Mouse (Mus musculus) gastrocnemius, postnatal 10 days (tissue): ENCODE results near the gene Rpl13a. TPM values are rescaled to one million over a fixed set of nuclear protein-coding genes. Genes with fewer than 3 reads are reported as not detected.
"Not testable (repeated sequence)": the region's sequence is repeated elsewhere in the genome, so short reads cannot be mapped to it uniquely, and the experiment has no call there.

Experiments
- DNase-seq: peaks from one replicate; pipeline ENCODE4 v3.0.0; 2021; ENCODE audit warnings: mixed read lengths
- total RNA-seq, 2 experiments: library from RNA; stranded (reverse); gene quantifications; 2 replicates each; pipeline ENCODE4 v1.2.3; 2021

Rpl13a gene
- total RNA-seq, 2 experiments from 2014 or later = 1,164 to 1,215 TPM

DNA sequence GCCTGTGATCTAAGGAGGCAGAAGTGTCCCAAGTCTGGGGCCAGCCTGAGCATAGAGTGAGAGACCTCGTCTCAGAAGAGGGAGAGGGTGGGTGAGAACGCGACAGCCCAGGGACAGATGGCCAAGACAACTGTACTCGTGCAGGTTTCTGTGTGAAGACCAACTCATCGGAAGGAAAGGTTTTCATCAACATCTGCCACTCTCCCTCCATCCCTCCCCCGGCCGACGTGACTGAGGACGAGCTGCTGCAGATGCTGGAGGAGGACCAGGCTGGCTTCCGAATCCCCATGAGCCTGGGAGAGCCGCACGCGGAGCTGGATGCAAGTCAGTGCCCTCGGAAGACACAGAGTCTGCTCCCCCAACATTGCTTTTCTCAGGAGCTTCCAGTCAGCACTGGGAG is 28.9 kb upstream of the Rpl13a start:
- no peak for DNase-seq

DNA sequence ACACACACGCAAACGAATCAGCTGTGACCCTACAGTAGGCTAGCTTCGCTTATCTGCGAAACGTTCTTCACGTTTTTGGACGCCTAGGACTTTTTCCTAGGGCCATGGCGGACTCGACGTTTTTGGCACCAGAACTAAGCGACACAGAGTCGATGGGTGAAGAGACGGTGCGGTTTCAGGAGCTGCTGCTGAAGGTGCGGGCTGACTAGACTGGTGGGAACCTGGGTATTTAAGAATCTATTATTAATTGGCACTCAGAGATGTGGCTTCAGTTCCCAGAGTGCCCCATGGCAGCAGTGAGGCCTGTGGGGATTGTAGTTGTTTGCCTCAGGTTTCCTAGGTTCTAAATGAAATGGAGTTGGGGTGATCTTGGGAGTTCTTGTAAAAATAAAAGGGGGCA is 27.6 kb upstream of the Rpl13a start:
- no peak for DNase-seq

- no peak for DNase-seq
Measured at GRCm38 (mm10) chr7:45155590-45155989, 27.0 kb upstream of the Rpl13a start.

DNA sequence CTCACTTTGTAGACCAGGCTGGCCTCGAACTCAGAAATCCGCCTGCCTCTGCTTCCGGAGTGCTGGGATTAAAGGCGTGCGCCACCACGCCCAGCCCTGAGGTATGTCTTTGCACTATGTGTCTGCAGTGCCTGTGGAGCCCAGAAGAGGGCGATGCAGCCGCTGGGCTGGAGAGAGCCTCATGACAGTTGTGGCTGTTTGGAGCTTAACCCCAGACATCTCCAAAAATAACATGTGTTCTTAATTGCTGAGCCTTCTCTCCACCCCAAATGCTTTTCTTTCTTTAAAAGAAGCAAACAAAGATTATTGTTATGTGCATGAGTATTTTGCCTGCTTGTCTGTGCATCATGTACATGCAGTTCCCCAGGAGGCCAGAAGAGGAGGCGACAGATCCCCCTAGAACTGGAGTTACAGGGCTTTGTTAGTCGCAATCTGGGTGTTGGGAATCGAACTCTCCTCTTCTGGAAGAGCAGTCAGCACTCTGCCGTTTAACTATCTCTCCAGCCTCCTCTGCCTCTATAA is 26.5 kb upstream of the Rpl13a start:
- peak; percentile 71 for DNase-seq

DNA sequence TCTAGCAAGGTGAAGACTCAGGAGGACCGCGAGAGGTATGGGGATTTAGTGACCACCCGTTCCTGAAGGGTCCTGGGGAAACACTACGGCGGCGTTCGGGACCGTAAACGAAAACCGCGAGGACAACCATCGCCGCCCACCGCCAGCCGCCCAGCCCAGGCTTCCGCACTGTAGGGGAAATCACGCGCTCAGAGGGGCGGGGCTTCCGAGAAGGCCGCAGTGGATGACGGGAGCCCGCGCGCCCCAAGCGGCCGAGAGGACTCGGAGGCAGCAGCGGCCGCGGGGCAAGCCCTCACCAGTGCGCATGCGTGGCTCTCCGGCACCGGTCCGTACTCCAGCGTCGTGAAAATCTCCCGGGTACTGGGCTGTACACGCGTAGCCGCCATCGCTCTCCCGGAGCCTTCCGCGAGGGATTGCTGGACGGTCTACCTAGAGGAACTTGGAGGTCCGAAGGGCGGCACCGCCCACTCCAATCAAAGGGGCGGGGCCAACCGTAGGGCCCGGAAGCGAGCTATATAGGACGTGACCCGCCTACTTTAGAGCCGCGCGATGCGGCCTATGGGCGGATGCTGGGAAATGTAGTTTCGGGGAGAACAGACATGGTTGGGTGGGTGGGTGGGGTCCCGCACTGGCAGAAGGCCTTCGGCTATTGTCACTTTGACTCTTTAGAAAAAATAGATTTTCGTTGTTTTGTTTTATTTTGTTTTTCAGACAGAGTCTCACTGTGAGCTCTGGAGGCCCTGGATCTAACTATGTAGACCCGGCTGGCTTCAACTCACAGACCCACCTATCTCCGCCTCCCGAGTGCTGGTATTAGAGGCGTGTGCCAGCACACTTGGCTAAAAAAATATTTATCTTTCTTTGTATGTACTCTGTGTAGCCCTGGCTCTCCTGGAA is 25.8 kb upstream of the Rpl13a start, which contains the start of the genes Pih1d1 and Aldh16a1:
Gene Pih1d1 (plus strand): TSS at position 208 of the 897 bp plus-strand sequence.
Gene Aldh16a1 (minus strand): TSS at position 489 of the 897 bp plus-strand sequence.
- peak; percentile 98 for DNase-seq

GRCm38 (mm10) chr7:45153586-45153985 is 25.0 kb upstream of the Rpl13a start:
- no peak for DNase-seq

DNA sequence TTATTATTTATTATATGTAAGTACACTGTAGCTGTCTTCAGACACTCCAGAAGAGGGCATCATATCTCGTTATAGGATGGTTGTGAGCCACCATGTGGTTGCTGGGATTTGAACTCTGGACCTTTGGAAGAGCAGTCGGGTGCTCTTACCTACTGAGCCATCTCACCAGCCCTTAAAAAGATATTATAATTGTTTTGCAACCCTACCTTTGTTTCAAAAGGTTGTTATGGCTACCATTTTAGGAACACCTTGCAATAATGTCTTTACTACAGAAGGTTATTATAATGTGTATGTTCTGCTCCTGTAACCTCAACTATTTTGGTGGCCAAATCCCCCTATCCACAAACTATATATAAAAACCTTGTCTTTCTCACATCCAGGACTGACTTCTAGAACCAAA is 24.5 kb upstream of the Rpl13a start:
- not testable (repeated sequence) for DNase-seq

- no peak for DNase-seq
Measured at GRCm38 (mm10) chr7:45151303-45151702, 22.7 kb upstream of the Rpl13a start.

DNA sequence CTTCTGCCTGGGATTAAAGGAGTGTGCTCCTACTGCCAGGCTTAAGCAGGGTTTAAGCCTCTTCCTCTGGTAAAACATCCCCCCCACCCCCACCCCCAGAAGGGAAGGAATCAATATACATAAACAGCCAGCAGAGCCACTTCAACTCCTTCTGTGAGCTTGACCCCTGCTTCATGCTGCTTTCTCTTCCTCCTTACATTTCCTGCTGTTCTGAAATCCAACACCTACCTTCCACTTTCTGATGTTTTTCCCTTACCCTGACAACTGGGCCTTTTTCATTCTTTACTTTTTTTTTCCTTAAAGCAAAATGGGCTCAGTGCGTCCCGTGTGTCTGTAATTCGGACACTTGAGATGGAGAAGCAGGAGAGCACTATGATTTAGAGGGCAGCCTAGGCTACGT is 21.8 kb upstream of the Rpl13a start:
- DNase-seq = no peak

DNA sequence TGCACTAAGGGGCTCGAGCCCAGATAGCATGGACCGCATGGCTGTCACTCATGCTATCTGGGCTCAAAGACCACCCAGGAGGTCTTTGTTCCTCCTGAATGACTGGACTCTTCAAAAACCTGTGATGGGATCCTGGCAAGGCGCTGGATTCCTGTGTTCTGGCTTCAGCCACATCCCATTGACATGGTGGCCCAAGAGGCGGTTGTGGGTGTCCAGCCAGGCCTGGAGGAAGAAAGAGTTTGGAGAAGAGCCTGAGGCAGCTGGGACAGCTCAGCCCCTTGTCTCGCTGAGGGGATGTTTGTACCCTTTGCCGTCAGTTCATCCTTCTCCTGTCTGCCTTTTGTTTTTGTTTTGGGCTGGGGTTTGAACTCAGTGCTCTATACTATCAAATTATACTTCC is 21.0 kb upstream of the Rpl13a start:
- DNase-seq = no peak

DNA sequence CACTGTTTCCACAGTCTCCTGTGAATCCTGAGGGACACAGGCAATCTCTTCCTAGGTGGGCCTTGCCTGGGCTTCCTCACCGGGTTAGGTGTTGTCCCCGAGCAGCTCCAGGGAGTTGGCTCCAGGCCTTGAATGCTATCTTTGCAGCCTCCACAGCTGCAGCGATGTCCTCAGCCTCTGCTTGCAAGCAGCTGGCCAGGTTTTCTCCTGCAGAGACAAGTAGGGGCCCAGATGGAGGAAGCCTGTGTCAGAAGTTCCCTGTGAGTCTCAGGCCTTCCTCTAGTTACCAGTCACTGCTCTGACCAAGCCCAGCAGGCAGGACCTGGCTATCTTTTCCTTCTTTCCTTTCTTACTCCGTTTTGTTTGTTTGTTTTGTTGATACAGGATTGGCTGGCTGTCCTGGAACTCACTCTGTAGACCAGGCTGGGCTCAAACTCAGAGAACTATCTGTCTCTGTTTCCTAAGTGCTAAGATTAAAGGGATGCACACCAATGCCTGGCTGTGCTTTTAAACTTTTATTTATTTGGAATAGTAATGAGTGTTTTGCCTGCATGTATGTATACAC is 20.1 kb upstream of the Rpl13a start:
- DNase-seq = no peak

GRCm38 (mm10) chr7:45147899-45148298 is 19.3 kb upstream of the Rpl13a start:
- no peak for DNase-seq

DNA sequence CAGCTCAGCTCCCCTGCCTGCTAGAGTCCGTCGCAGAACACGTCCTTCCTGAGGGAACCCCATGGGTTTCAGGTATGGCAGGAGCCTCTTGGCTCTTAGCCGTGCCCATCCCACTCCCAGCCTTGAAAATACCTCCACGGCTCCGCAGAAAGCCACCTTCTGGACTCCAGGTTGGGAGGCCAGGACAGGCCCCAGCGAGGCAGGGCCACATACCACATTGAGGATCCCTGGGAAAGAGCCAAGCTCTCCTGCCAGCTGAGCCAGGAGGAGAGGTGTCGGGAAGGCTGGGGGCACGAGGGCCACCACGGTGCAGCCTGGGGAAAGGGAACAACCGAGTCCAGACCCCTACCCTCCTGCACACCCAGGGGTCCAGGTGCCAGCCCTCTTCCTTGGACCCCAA is 18.7 kb upstream of the Rpl13a start:
- no peak for DNase-seq

GRCm38 (mm10) chr7:45145460-45145859 is 16.9 kb upstream of the Rpl13a start:
- DNase-seq = no peak

DNA sequence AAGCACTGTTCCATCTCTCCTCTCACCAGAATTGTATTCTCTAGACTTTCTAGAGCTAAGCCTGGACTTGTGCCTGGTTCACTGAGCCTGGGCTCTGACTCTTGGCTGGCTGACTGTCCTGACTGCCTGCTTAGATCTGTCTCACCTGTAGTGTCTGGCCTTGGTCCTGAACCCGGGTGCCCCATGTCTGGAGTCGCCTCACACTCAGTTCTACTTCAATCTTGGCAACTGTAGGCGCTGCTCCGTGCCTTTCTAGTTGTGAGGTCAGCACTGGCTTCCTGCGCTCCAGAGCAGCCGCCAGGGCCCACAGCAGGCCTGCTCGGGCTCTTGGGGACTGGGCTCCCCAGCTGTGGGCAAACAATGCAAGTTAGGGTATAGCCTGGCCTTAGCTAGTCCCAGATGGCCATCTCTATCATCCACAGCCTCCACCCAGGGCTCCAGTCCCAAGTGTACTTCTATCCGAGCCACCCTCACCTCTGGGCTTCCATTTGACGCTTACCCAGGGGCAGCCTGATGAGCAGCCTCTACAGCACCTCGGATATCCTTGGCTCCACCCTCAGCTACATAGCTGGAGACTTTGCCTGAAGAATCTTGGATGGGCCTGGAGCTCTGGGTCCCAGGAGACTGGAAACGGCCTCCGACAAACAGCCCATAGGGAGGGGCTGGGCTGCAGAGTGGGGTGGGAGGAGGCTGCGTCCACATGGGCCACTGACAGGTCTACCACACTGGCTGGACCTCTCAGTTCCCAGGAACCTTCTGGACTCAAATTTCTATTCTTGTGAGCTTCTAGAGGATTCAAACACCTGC is 16.0 kb upstream of the Rpl13a start:
- DNase-seq = no peak

GRCm38 (mm10) chr7:45141914-45142313 is 13.4 kb upstream of the Rpl13a start:
- no peak for DNase-seq

GRCm38 (mm10) chr7:45141319-45141718 is 12.8 kb upstream of the Rpl13a start:
- no peak for DNase-seq

DNA sequence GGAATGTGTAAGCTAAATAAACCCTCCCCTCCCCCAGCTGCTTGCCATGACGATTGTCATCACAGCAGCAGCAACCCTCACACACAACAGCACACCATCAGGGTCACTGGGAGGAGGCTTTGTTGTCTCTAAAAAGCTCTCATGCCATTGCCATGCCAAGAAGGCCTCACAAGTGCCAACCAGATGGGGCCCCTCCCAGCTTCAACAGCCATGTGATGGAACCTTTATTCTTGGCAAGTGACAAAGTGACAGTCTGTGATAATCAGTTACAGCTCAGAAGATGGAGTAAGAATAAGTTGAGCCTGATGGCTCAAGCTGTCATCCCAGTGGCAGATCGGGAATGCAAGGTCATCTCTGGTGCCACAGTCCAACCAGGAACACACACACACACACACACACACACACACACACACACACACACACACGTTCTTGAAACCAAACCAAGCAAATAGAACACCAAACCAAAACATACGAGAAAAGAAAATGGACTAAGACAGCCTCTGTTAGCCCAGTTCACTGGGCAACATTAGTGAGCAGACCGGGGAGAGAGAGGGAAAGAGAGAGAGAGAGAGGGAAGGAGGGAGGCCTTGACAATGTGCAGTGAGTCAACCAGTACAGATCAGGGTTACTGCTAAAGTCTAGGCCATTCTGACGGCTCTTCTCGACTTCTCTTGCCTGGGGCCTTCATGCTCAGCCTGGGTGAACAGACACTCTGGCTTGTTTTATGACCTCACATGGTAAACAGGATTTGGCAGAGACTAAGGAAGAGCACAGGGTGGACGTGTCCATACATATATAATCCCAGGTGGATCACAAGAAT is 11.6 kb upstream of the Rpl13a start:
- DNase-seq = no peak

DNA sequence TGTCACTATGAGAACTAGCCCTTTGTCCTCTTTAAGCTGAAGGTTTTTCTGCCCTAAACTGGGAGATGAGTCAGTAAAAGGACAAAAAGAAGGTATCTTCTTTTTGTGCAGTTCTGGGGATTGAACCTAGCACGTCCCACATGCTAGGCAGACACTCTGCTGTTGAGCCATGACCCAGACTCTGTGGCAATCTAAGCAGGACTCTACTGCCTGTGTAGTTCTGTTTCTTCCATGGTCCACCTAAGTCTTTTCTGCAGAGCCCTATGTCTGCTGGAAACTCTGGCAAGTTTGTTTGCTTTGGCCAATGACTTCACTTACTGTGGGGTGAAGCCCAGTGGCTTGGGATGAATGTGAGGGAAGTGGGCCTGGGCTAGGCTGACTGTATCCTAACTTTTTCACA is 9.8 kb upstream of the Rpl13a start:
- DNase-seq = no peak

- DNase-seq = no peak
Measured at GRCm38 (mm10) chr7:45137171-45138006, 8.8 kb upstream of the Rpl13a start.
